Mouse (Mus musculus) C3H10T1/2 (cell line): ENCODE measurements around the gene Gm9844. TPM values are rescaled to one million over a fixed set of nuclear protein-coding genes. Genes with fewer than 3 reads are reported as not detected.

Experiments
- polyA plus RNA-seq, 2 experiments: library from polyadenylated mRNA; unstranded; fragments of >200 nt; fragmentation: generic; extraction: Trizol; gene quantifications; one replicate each; pipeline ENCODE4 v1.2.1; 2012; ENCODE audit warnings: missing spikeins in 2 of 2

Gm9844 gene
- 10 to 100 TPM; 16.1 to 25.5 TPM for polyA plus RNA-seq

DNA sequence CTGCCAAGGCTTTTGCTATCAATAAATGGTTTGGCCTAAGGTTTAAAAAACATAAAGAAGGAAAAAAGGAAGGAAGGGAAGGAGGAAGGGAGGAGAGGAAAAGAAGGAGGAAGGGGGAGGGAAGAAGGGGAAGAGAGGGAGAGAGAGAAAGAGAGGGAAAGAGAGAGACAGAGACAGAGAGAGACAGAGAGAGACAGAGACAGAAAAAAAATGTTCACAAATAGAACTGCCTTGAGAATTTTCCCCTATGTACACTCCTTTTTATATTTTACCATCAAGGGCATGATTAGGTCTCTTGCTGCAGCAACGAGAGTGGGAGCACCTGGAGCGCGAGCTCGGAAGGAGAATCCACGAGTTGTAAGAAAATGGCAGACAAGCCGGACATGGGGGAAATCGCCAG is at the start of gene Gm9844:
Gene Gm9844, plus strand, starts transcription at position 301 of the 400 bp plus-strand sequence.

DNA sequence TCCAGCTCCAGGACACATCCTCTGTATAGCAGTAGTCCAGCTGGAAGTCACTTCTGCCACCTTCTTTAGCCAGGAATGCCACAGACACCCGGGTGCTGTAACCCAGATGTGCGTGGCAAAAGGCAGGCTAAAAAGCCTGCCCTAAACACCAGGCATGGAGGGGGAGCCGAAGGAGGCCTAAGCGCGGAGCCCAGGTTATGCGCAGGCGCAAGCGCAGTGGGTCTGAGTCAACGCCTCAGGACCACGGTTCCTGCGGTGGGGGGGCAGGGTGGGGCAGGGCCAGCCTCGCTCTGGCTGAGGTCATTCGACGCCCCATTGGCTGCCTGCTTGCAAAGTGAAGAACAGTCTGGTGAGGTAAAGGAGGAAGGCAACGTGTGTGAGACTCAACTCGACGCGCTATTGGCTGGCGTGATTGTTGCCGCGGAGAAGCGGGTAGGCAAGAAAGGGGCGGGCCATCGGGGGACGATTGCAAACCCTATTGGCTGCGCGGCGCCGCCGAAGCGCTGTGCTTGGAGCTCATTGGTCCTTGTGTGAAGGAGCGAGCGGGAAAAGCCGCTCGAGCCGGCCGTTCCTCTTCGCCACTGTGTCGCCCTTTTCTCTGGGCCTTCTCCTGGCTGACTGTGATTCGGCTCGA is 7.6 kb downstream of the Gm9844 start, which contains the start of the genes Lypd4 and Dmrtc2:
Gene Lypd4, minus strand, starts transcription at position 410 of the 634 bp plus-strand sequence.
Gene Dmrtc2, plus strand, starts transcription at position 526 of the 634 bp plus-strand sequence.

DNA sequence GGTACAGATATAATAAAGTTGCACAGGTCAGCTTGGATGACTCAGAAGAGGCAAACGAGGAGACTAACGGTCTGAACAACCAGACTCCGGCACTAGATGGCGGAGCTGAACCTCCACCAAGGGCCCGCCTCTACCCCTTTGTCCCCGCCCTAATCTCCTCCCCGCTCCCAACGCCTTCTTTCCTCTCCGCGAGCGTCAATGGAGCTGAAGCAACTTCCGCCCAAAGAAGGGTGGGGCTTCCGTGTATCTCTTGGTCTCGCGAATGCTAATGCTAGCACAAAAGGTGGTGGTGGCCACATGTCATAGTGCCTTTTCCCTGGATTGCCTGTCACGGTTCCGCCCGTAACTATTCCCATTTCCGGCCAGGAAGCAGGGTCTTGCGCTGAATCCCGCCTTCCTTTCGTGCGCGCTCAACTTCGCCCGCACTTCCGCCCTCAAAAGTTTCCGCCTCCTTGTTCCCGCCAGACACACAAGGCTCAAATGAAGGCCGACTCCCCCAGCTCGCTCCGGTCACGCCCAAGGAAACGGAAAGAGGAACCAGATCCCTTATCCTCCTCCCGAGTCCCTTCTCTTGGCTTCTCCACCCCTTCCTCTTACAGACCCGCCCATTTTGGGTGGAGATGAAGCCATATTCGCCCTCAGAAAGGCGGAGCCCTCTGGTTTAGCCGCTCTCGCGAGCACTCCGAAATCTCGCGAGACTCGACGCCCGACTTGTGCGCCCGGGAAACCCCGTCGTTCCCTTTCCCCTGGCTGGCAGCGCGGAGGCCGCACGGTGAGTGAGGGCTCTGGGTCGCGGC is 22.1 kb downstream of the Gm9844 start, which contains the start of gene Rps19:
Gene Rps19, plus strand, starts transcription at position 476 of the 797 bp plus-strand sequence.

DNA sequence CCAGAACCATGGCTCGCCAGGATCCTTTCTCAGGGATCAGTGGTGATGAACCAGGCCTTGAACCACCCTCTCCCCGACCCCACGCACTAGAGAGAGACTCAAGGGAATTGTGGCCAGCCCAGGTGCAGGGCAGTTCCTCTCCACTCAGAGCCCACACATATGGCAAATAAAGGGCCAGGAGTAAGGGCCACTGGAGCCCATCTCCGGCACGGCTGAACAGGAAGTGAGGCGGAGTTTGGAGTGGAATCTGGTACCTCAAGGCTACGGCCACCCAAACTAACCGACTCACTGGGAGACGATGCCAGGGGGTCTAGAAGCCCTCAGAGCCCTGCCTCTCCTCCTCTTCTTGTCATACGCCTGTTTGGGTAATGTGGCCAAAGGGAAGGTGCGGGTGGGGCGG is 35.2 kb downstream of the Gm9844 start, which contains the start of gene Cd79a:
Gene Cd79a, plus strand, starts transcription at position 158 of the 400 bp plus-strand sequence.

DNA sequence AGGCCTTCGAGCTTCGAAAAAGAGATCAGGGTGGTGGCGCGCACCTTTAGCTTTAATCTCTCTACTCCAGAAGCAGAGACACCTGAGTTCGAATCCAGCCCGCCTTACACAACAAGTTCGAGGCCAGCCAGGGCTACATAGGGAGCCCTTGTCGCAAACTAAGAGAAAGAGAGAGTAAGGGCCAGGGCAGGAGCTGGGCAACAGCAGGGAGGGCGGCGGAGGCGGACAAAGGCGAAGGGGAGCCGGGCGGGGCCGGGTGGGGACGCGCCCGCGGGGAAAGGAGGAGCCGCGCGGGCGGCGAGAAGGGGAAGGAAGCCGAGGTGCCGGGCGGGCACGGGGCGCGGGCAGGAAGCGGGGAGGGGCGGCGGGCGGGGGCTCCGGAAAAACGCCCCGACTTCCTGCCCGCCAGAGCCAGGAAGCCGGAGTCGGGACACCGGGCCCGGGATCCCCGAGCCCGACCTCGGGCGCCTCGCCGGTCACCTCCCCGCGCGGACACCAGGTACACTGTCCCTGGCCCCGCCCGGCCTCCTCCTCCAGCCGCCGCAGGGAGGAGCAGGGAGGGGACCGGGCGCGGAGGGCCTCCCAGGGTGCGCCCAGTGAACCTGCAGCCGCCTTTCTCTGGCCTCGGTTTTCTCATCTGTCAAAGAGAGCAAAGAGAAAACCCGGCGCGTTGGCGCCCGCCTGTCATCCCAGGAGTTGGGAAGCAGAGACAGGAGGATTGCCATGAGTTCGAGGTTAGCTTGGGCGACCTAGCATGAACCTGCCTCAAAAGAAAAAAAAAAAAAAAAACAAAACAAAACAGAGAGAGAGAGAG is 40.8 kb downstream of the Gm9844 start, which contains the start of gene Arhgef1:
Gene Arhgef1, plus strand, starts transcription at position 283 of the 814 bp plus-strand sequence.

Other genes with a start within 250 kb of the Gm9844 start
- gene Lypd3, start 225.7 kb upstream of the Gm9844 start, polyA plus RNA-seq: not detected
- under 1 TPM in 1 of 2 experiments, not detected in 1; 0.05 TPM for gene Tex101, start 185.5 kb upstream of the Gm9844 start, polyA plus RNA-seq
- not detected for gene BC049730, start 153.0 kb upstream of the Gm9844 start, polyA plus RNA-seq
- gene Gm4763, start 135.3 kb upstream of the Gm9844 start, polyA plus RNA-seq: not detected
- gene Cd177, start 101.9 kb upstream of the Gm9844 start, polyA plus RNA-seq: not detected
- not detected for gene Ceacam10, start 85.0 kb upstream of the Gm9844 start, polyA plus RNA-seq
- not detected for gene Lypd4, start 7.7 kb downstream of the Gm9844 start, polyA plus RNA-seq
- gene Dmrtc2, start 7.8 kb downstream of the Gm9844 start, polyA plus RNA-seq: not detected
- gene Rps19, start 22.2 kb downstream of the Gm9844 start, polyA plus RNA-seq: 1,000 to 10,000 TPM; 2,288 to 3,093 TPM
- gene Cd79a, start 35.2 kb downstream of the Gm9844 start, polyA plus RNA-seq: under 1 TPM; 0.08 to 0.57 TPM
- gene Arhgef1, start 40.7 kb downstream of the Gm9844 start, polyA plus RNA-seq: 10 to 100 TPM; 27.6 to 54.0 TPM
- gene Gm4881, start 82.3 kb downstream of the Gm9844 start, polyA plus RNA-seq: not detected
- 100 to 1,000 TPM; 313 to 446 TPM for gene Rabac1, start 110.5 kb downstream of the Gm9844 start, polyA plus RNA-seq
- under 1 TPM; 0.05 to 0.30 TPM for gene Atp1a3, start 143.7 kb downstream of the Gm9844 start, polyA plus RNA-seq
- 1 to 10 TPM in 1 of 2 experiments, under 1 TPM in 1; 0.13 to 2.8 TPM for gene Grik5, start 210.1 kb downstream of the Gm9844 start, polyA plus RNA-seq
- gene Zfp574, start 210.4 kb downstream of the Gm9844 start, polyA plus RNA-seq: 10 to 100 TPM in 1 of 2 experiments, 1 to 10 TPM in 1; 8.7 to 17.3 TPM